ENCODE assay signal across 11 mouse cellular contexts in the genomic region with DNA sequence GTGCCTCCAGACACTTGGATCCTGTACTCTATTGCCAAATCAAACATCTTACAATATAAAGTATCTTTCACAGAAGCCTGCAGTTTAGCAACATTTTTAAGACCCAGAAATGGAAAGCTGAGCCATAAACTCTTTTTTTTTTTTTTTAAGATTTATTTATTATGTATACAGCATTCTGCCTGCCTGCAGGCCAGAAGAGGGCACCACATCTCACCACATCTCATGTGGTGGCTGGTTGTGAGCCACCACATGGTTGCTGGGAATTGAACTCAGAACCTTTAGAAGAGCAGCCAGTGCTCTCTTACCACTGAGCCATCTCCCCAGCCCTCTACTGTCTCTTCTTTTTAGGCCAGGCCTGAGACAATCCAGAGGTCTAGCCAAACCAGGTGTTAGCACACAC. TPM values are rescaled to one million over a fixed set of nuclear protein-coding genes. Genes with fewer than 3 reads are reported as not detected.
DNase-seq lines count a peak whose midpoint lies in the region; TF ChIP-seq lines count a peak whose summit lies in the region.
"Had no signal": no experiment of that assay in that cellular context is flagged by ENCODE, and none has a peak within 500 bp of the region (broad histone marks: within the 10 kb centered on the region; RNA-seq: fewer than 3 reads in every experiment).

No protein-coding gene starts in this region.

- H3K4me3 ChIP-seq in layer of hippocampus, adult 2 months, result no peak overlapping the region

- no peak for DNase-seq in layer of hippocampus, adult 2 months (ENCODE audit: low spot score in 2 of 2)
- no peak for DNase-seq in layer of hippocampus, postnatal 14 days (ENCODE audit: low spot score in 2 of 2)
- DNase-seq in thymus, postnatal 14 days, result peak; percentile 28
- no peak for DNase-seq in thymus, postnatal 10 days (ENCODE audit: low spot score in 2 of 2)
- peak; percentile 38 for DNase-seq in NIH3T3 (ENCODE audit: low read depth)
- peak; percentile 61 for DNase-seq in splenic B cell, adult 2 months (ENCODE audit: low read depth, low spot score)
- no peak for DNase-seq in layer of hippocampus, postnatal 25 days (ENCODE audit: extremely low spot score in 1 of 2, low spot score in 1 of 2)
- DNase-seq: adrenal gland, postnatal 36 days; cerebellum, adult 11-12 months; gastrocnemius, postnatal 10 days; right cerebral cortex, postnatal 25 days had no signal

- no peaks in the 10 kb centered on the region for H3K27me3 ChIP-seq in splenic B cell, adult 2 months (ENCODE audit: control insufficient read depth, insufficient read depth, low read length, poor library complexity, severe bottlenecking)

- H3K36me3 ChIP-seq in splenic B cell, adult 2 months (ENCODE audit: control insufficient read depth, insufficient read depth, low read length, poor library complexity, severe bottlenecking), result no peaks in the 10 kb centered on the region

- H3K27ac ChIP-seq in layer of hippocampus, adult 2 months, result no peak overlapping the region

- TF ChIP-seq CTCF in layer of hippocampus, adult 2 months (conservative IDR thresholded peaks at IDR 0.05), result peak; percentile 58

RNA-seq across cellular contexts. Expression of gene Sidt2, which starts 26.3 kb away (rescaled TPM):
- 10 to 100 TPM; 78.3 to 80.8 TPM for total RNA-seq in layer of hippocampus, adult 2 months (2021)
- total RNA-seq in layer of hippocampus, postnatal 14 days (2021), result 100 to 1,000 TPM; 112 to 121 TPM
- 10 to 100 TPM; 89.2 to 97.9 TPM for total RNA-seq in layer of hippocampus, postnatal 25 days (2021)

RNA-seq across cellular contexts. Expression of gene Pafah1b2, which starts 31.2 kb away (rescaled TPM):
- total RNA-seq in layer of hippocampus, adult 2 months (2021), result 100 to 1,000 TPM; 215 to 228 TPM
- 100 to 1,000 TPM; 196 to 238 TPM for total RNA-seq in layer of hippocampus, postnatal 14 days (2021)
- total RNA-seq in layer of hippocampus, postnatal 25 days (2021), result 100 to 1,000 TPM; 212 to 221 TPM

RNA-seq across cellular contexts. Expression of gene Sik3, which starts 31.3 kb away (rescaled TPM):
- 100 to 1,000 TPM; 133 to 141 TPM for total RNA-seq in layer of hippocampus, adult 2 months (2021)
- 100 to 1,000 TPM; 104 to 118 TPM for total RNA-seq in layer of hippocampus, postnatal 14 days (2021)
- 100 to 1,000 TPM; 136 to 138 TPM for total RNA-seq in layer of hippocampus, postnatal 25 days (2021)

RNA-seq across cellular contexts. Expression of gene Tagln, which starts 45.5 kb away (rescaled TPM):
- 10 to 100 TPM in 1 of 2 experiments, 1 to 10 TPM in 1; 7.0 to 13.2 TPM for total RNA-seq in layer of hippocampus, adult 2 months (2021)
- total RNA-seq in layer of hippocampus, postnatal 14 days (2021), result 10 to 100 TPM; 12.7 to 18.2 TPM
- 10 to 100 TPM in 1 of 2 experiments, 1 to 10 TPM in 1; 9.9 to 13.0 TPM for total RNA-seq in layer of hippocampus, postnatal 25 days (2021)

Comparison
In these comparisons a context has a peak if more than half of its experiments do, and no peak if none do; other contexts are left out.
1. DNase-seq: peak in thymus, postnatal 14 days (single experiment), NIH3T3 (single experiment) and splenic B cell, adult 2 months (single experiment); none in layer of hippocampus, adult 2 months (0 of 2), layer of hippocampus, postnatal 14 days (0 of 2), thymus, postnatal 10 days (0 of 2) and layer of hippocampus, postnatal 25 days (0 of 2).